Mouse (Mus musculus) heart, adult 2 months (tissue): ENCODE measurements around the gene C2cd4b.
"Not testable (repeated sequence)": the region's sequence is repeated elsewhere in the genome, so short reads cannot be mapped to it uniquely, and the experiment has no call there.

Experiments used
- CTCF ChIP-seq: fragments of 200-600 bp; IDR thresholded peaks from 2 replicates; pipeline ENCODE4 v1.8.1; 2022; ENCODE audit warnings: antibody characterized with exemption, mild to moderate bottlenecking, moderate library complexity
- EP300 ChIP-seq: fragments of 200-500 bp; IDR thresholded peaks from 2 replicates; pipeline ENCODE4 v1.6.1; 2011; ENCODE audit warnings: low read depth, low read length, control low read depth; ENCODE audit not compliant: insufficient read depth
- POLR2A ChIP-seq: fragments of 200-500 bp; IDR thresholded peaks from 2 replicates; pipeline ENCODE4 v1.6.1; 2011; ENCODE audit warnings: mild to moderate bottlenecking, low read depth, low read length, control low read depth; ENCODE audit not compliant: insufficient read depth

- not testable (repeated sequence) for TF ChIP-seq CTCF, EP300, POLR2A
Measured at GRCm38 (mm10) chr9:67759956-67760764, 923 bp downstream of the C2cd4b start.
